Mouse (Mus musculus) stomach, postnatal 0 days (tissue): ENCODE measurements at regions not wholly inside any gene's neighbourhood (a gene's known extent, or its start where the extent isn't known, plus 50 kb on each side); places are given as distances from the start of the nearest gene placed in this dataset.

ENCODE experiments used
- CTCF ChIP-seq: IDR thresholded peaks from 2 replicates; pipeline ENCODE4 v1.5.1; 2016; ENCODE audit warnings: antibody characterized with exemption, low read depth, mild to moderate bottlenecking, moderate library complexity
- EP300 ChIP-seq: optimal IDR thresholded peaks from 2 replicates; pipeline ENCODE3; 2016; ENCODE audit warnings: antibody characterized with exemption

DNA sequence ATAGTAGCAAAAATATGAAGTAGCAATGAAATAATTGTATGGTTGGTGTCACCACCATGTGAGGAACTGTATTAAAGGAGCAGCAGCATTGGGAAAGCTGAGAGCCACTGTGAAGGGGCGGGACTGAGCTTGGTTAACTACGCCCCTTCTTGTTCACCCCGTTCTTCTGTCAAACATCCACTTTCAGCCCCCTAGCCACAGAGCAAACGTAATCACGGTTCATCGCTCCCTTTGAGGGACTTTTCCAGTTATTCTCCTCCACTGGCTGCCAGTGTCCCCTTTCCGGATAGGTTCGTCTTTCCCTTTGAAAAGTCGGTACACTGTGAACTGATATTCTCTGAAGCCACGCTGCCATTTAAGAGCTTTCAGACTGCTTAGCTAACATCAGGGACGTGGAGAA is 79.3 kb upstream of the Enpp6 start:
- TF ChIP-seq CTCF, result no peak
- TF ChIP-seq EP300, result no peak
